Mouse (Mus musculus) thymus, postnatal 10 days (tissue): ENCODE data around the gene Mgp.
"Not testable (repeated sequence)": the region's sequence is repeated elsewhere in the genome, so short reads cannot be mapped to it uniquely, and the experiment has no call there.

Experiments used
- DNase-seq, 2 experiments: peaks; one replicate each; pipeline ENCODE4 v3.0.0; 2021; ENCODE audit warnings: low spot score in 2 of 2

Mgp gene

GRCm38 (mm10) chr6:136898222-136898621 lies 22.6 kb upstream of the Mgp start:
- DNase-seq: no peak

- no peak for DNase-seq
These were observed 22.2 kb upstream of the Mgp start for GRCm38 (mm10) chr6:136897789-136898188.

- DNase-seq: no peak
These were observed 19.1 kb upstream of the Mgp start for GRCm38 (mm10) chr6:136894532-136895339.

- no peak for DNase-seq
These were observed 16.4 kb upstream of the Mgp start for GRCm38 (mm10) chr6:136892002-136892401.

- no peak for DNase-seq
These were observed 13.9 kb upstream of the Mgp start for GRCm38 (mm10) chr6:136889554-136889953.

GRCm38 (mm10) chr6:136889067-136889466 lies 13.4 kb upstream of the Mgp start:
- no peak for DNase-seq

GRCm38 (mm10) chr6:136887854-136888253 lies 12.2 kb upstream of the Mgp start:
- no peak for DNase-seq

GRCm38 (mm10) chr6:136884766-136885165 lies 9.1 kb upstream of the Mgp start:
- DNase-seq: not testable (repeated sequence)

- no peak for DNase-seq
These were observed 8.3 kb upstream of the Mgp start for GRCm38 (mm10) chr6:136883961-136884360.

GRCm38 (mm10) chr6:136883431-136883915 lies 7.8 kb upstream of the Mgp start:
- DNase-seq: no peak

- no peak for DNase-seq
These were observed 6.1 kb upstream of the Mgp start for GRCm38 (mm10) chr6:136881678-136882077.

GRCm38 (mm10) chr6:136874599-136874998 lies 1.0 kb downstream of the Mgp start:
- no peak for DNase-seq

GRCm38 (mm10) chr6:136868921-136869320 lies 6.7 kb downstream of the Mgp start:
- no peak for DNase-seq

- no peak for DNase-seq
These were observed 9.5 kb downstream of the Mgp start for GRCm38 (mm10) chr6:136866150-136866549.

GRCm38 (mm10) chr6:136865360-136865759 lies 10.3 kb downstream of the Mgp start:
- DNase-seq: no peak

- DNase-seq: peak in 1 of 2 experiments; percentile 53
These were observed 14.6 kb downstream of the Mgp start for GRCm38 (mm10) chr6:136861020-136861419.

- no peak for DNase-seq
These were observed 17.2 kb downstream of the Mgp start for GRCm38 (mm10) chr6:136858420-136858819.

- DNase-seq: no peak
These were observed 17.8 kb downstream of the Mgp start for GRCm38 (mm10) chr6:136857873-136858260.

GRCm38 (mm10) chr6:136857186-136857872 lies 18.3 kb downstream of the Mgp start, which contains the start of gene Art4:
TSS of gene Art4 (minus strand) at chr6:136857733.
- DNase-seq: peak; percentile 62 to 68

- peak; percentile 50 to 58 for DNase-seq
These were observed 19.5 kb downstream of the Mgp start for GRCm38 (mm10) chr6:136856071-136856636.

- DNase-seq: no peak
These were observed 20.4 kb downstream of the Mgp start for GRCm38 (mm10) chr6:136855183-136855582.

- peak; percentile 66 to 71 for DNase-seq
These were observed 21.3 kb downstream of the Mgp start for GRCm38 (mm10) chr6:136854361-136854781.
